In genomic region chr9:103501861-103502364, GRCm38 (mm10) we compare ENCODE assay signal across 8 mouse cellular contexts. TPM values are rescaled to one million over a fixed set of nuclear protein-coding genes. Genes with fewer than 3 reads are reported as not detected.
DNase-seq lines count a peak whose midpoint lies in the region; ATAC-seq and TF ChIP-seq lines count a peak whose summit lies in the region.

No protein-coding gene starts in this region.

- H3K79me2 ChIP-seq in heart, adult 2 months (replicated peaks; ENCODE audit: control insufficient read depth, insufficient read depth, low read length) = no peaks in the 10 kb centered on the region

- no peak for ATAC-seq in heart, embryonic 11.5 days (replicated peaks; ENCODE audit: insufficient number of reproducible peaks, low FRiP score, low TSS enrichment)
- peak; percentile 86 for ATAC-seq in forebrain, postnatal 0 days
- peak; percentile 69 for ATAC-seq in midbrain, embryonic 15.5 days (replicated peaks)
- no peak for ATAC-seq in CD4-positive, CD25-positive, alpha-beta regulatory T cell, adult 4 months

- intact Hi-C loops in heart, adult 2 months (cut with DNase I) = no loop called here

- no peak for DNase-seq in heart, adult 2 months
- peak; percentile 85 for DNase-seq in forebrain, postnatal 0 days
- DNase-seq in layer of hippocampus, postnatal 14 days (ENCODE audit: low spot score in 2 of 2) = peak; percentile 65 to 86
- no peak for DNase-seq in testis, postnatal 10 days (ENCODE audit: low spot score)
- no peak for DNase-seq in heart, adult 8-10 months (ENCODE audit: low spot score)

- no peak for TF ChIP-seq CTCF in heart, adult 2 months (IDR thresholded peaks at IDR 0.05)
- TF ChIP-seq CTCF in forebrain, postnatal 0 days (IDR thresholded peaks at IDR 0.05; ENCODE audit: low read depth) = no peak

- peaks cover 7% of the 10 kb centered on the region; the same call in 1 of the 2 replicates for H3K36me3 ChIP-seq in heart, embryonic 11.5 days (ENCODE audit: control insufficient read depth, insufficient read depth, low read length)
- H3K36me3 ChIP-seq in heart, adult 2 months (ENCODE audit: control insufficient read depth, insufficient read depth, low read length) = no peaks in the 10 kb centered on the region
- peaks cover 10% of the 10 kb centered on the region; the same call in 1 of the 2 replicates for H3K36me3 ChIP-seq in forebrain, postnatal 0 days (ENCODE audit: insufficient read depth)
- H3K36me3 ChIP-seq in midbrain, embryonic 15.5 days (replicated peaks) = no peaks in the 10 kb centered on the region

- H3K27ac ChIP-seq in heart, embryonic 11.5 days (ENCODE audit: low read depth, low read length) = peak overlapping the region; percentile 0; the same call in 1 of the 2 replicates
- no peak overlapping the region for H3K27ac ChIP-seq in heart, adult 2 months
- H3K27ac ChIP-seq in forebrain, postnatal 0 days (ENCODE audit: low read depth, low read length) = peak overlapping the region; percentile 82
- H3K27ac ChIP-seq in midbrain, embryonic 15.5 days = peak overlapping the region; percentile 62

- H3K4me3 ChIP-seq in heart, embryonic 11.5 days (ENCODE audit: low read depth, low read length) = no peak overlapping the region
- H3K4me3 ChIP-seq in heart, adult 2 months = no peak overlapping the region
- no peak overlapping the region for H3K4me3 ChIP-seq in forebrain, postnatal 0 days (ENCODE audit: low read depth, low read length)
- no peak overlapping the region for H3K4me3 ChIP-seq in midbrain, embryonic 15.5 days

- TF ChIP-seq EP300 in heart, adult 2 months (IDR thresholded peaks at IDR 0.05; ENCODE audit: insufficient read depth, low read depth, low read length) = no peak

- no peaks in the 10 kb centered on the region for H3K27me3 ChIP-seq in heart, embryonic 11.5 days (ENCODE audit: control insufficient read depth, insufficient read depth, low read length)
- no peaks in the 10 kb centered on the region for H3K27me3 ChIP-seq in heart, adult 2 months (ENCODE audit: control insufficient read depth, insufficient read depth, low read length)
- no peaks in the 10 kb centered on the region for H3K27me3 ChIP-seq in forebrain, postnatal 0 days (ENCODE audit: insufficient read depth, low read length)
- peaks cover 22% of the 10 kb centered on the region for H3K27me3 ChIP-seq in midbrain, embryonic 15.5 days (replicated peaks)

- H3K9me3 ChIP-seq in heart, embryonic 11.5 days (replicated peaks; ENCODE audit: control insufficient read depth, low read length) = no peaks in the 10 kb centered on the region
- no peaks in the 10 kb centered on the region for H3K9me3 ChIP-seq in forebrain, postnatal 0 days (ENCODE audit: low read length)
- H3K9me3 ChIP-seq in midbrain, embryonic 15.5 days = no peaks in the 10 kb centered on the region

- peak overlapping the region; percentile 40 for H3K4me2 ChIP-seq in heart, embryonic 11.5 days
- H3K4me2 ChIP-seq in forebrain, postnatal 0 days (ENCODE audit: low read depth) = peak overlapping the region; percentile 19; the same call in 1 of the 2 replicates
- peak overlapping the region; percentile 4; the same call in 1 of the 2 replicates for H3K4me2 ChIP-seq in midbrain, embryonic 15.5 days

- TF ChIP-seq POLR2A in heart, adult 2 months (IDR thresholded peaks at IDR 0.05; ENCODE audit: insufficient read depth, low read depth, low read length) = no peak

- peaks cover 19% of the 10 kb centered on the region for H3K4me1 ChIP-seq in heart, embryonic 11.5 days (ENCODE audit: control insufficient read depth, insufficient read depth, low read length)
- H3K4me1 ChIP-seq in heart, adult 2 months (ENCODE audit: control insufficient read depth, insufficient read depth, low read length) = no peaks in the 10 kb centered on the region
- peaks cover 37% of the 10 kb centered on the region for H3K4me1 ChIP-seq in forebrain, postnatal 0 days (ENCODE audit: insufficient read depth)
- H3K4me1 ChIP-seq in midbrain, embryonic 15.5 days = peaks cover 39% of the 10 kb centered on the region

- WGBS in heart, embryonic 11.5 days (ENCODE audit: insufficient replicate concordance) = 14% methylated on average over 14 of the region's 14 CpGs
- WGBS in heart, adult 2 months = 25% methylated on average over 14 of the region's 14 CpGs
- 3% methylated on average over 14 of the region's 14 CpGs for WGBS in forebrain, postnatal 0 days
- WGBS in midbrain, embryonic 15.5 days = 7% methylated on average over 14 of the region's 14 CpGs

- peak overlapping the region; percentile 56; the same call in 1 of the 2 replicates for H3K9ac ChIP-seq in heart, embryonic 11.5 days (ENCODE audit: low read depth, low read length)
- H3K9ac ChIP-seq in heart, adult 2 months (ENCODE audit: low read depth, low read length) = no peak overlapping the region
- H3K9ac ChIP-seq in forebrain, postnatal 0 days = no peak overlapping the region
- no peak overlapping the region for H3K9ac ChIP-seq in midbrain, embryonic 15.5 days

RNA-seq across cellular contexts. Expression of gene Bfsp2, which starts 21.7 kb away (rescaled TPM):
- 0.25 and 0.60 TPM in 2 replicates for polyA plus RNA-seq in heart, embryonic 11.5 days (2014; fragmentation: Nextera tagmentation; extraction: Ambion mirVana)
- under 1 TPM; 0.52 to 0.99 TPM for total RNA-seq in heart, adult 2 months (2021)
- 0.31 TPM in 1 of 2 replicates, not detected in the other for polyA plus RNA-seq in heart, adult 2 months (2012; rRNA removed)
- total RNA-seq in forebrain, postnatal 0 days (2014; rRNA removed) = 1.5 and 2.6 TPM in 2 replicates
- polyA plus RNA-seq in forebrain, postnatal 0 days (2015; fragmentation: Nextera tagmentation; extraction: Ambion mirVana) = 1.9 and 2.4 TPM in 2 replicates
- 10 to 100 TPM; 10.5 to 11.8 TPM for total RNA-seq in layer of hippocampus, postnatal 14 days (2021)
- polyA plus RNA-seq in midbrain, embryonic 15.5 days (2015; fragmentation: Nextera tagmentation; extraction: Ambion mirVana) = 1.9 and 2.3 TPM in 2 replicates
- 1 to 10 TPM in 1 of 2 experiments, under 1 TPM in 1; 0.54 to 4.1 TPM for polyA plus RNA-seq in CD4-positive, CD25-positive, alpha-beta regulatory T cell, adult 4 months (2017; shearing (Covaris generic))
- 1 to 10 TPM in 1 of 4 experiments, under 1 TPM in 3; 0.72 to 1.3 (median 0.74) TPM for total RNA-seq in heart, adult 8-10 months (2022)

Comparison
In these comparisons a context has a peak if more than half of its experiments do, and no peak if none do; other contexts are left out.
1. ATAC-seq: peak in forebrain, postnatal 0 days (single experiment) and midbrain, embryonic 15.5 days (single experiment); none in heart, embryonic 11.5 days (single experiment) and CD4-positive, CD25-positive, alpha-beta regulatory T cell, adult 4 months (single experiment).
2. DNase-seq: peak in forebrain, postnatal 0 days (single experiment) and layer of hippocampus, postnatal 14 days (2 of 2); none in heart, adult 2 months (0 of 2), testis, postnatal 10 days (single experiment) and heart, adult 8-10 months (single experiment).
3. Peak in every context shown above with its lines, with median percentiles within 50 percentile points of each other: H3K4me2 ChIP-seq.